Mouse (Mus musculus): Measurements from ENCODE around the gene Foxo3. TPM values are rescaled to one million over a fixed set of nuclear protein-coding genes. Genes with fewer than 3 reads are reported as not detected.

The Foxo3 gene
- total RNA-seq, 2 experiments from 2014 or later, result 78.4 to 83.4 TPM

- no peak for DNase-seq
- intact Hi-C loops (cut with DNase I), result no loop called here
Measured at GRCm38 (mm10) chr10:42261103-42261502, 15.5 kb downstream of the Foxo3 start.

GRCm38 (mm10) chr10:42260523-42260922 lies 16.0 kb downstream of the Foxo3 start:
- intact Hi-C loops (cut with DNase I), result no loop called here
- no peak for DNase-seq

GRCm38 (mm10) chr10:42259602-42260001 lies 17.0 kb downstream of the Foxo3 start:
- intact Hi-C loops (cut with DNase I), result no loop called here

GRCm38 (mm10) chr10:42257985-42258384 lies 18.6 kb downstream of the Foxo3 start:
- DNase-seq, result no peak
- intact Hi-C loops (cut with DNase I), result no loop called here

More at GRCm38 (mm10) chr10:42259602-42260001, 17.0 kb downstream of the Foxo3 start:
- DNase-seq, result no peak

GRCm38 (mm10) chr10:42254788-42255187 lies 21.8 kb downstream of the Foxo3 start:
- intact Hi-C loops (cut with DNase I), result no loop called here
- no peak for DNase-seq

- intact Hi-C loops (cut with DNase I), result loop anchor here (2.0 kb wide), 1 partner anchor 23 kb away; no protein-coding TSS in a partner anchor
- no peak for DNase-seq
Measured at GRCm38 (mm10) chr10:42251749-42252323, 24.7 kb downstream of the Foxo3 start.

GRCm38 (mm10) chr10:42251203-42251602 lies 25.4 kb downstream of the Foxo3 start:
- peak; percentile 75 to 81 for DNase-seq
- intact Hi-C loops (cut with DNase I), result loop anchor here (2.0 kb wide), 1 partner anchor 24 kb away; no protein-coding TSS in a partner anchor

- intact Hi-C loops (cut with DNase I), result loop anchor here (2.0 kb wide), 1 partner anchor 25 kb away; no protein-coding TSS in a partner anchor
- no peak for DNase-seq
Measured at GRCm38 (mm10) chr10:42249965-42250364, 26.6 kb downstream of the Foxo3 start.

- no peak for DNase-seq
- intact Hi-C loops (cut with DNase I), result no loop called here
Measured at GRCm38 (mm10) chr10:42248644-42249043, 27.9 kb downstream of the Foxo3 start.

- DNase-seq, result no peak
- intact Hi-C loops (cut with DNase I), result no loop called here
Measured at GRCm38 (mm10) chr10:42248156-42248555, 28.4 kb downstream of the Foxo3 start.

- peak; percentile 52 to 58 for DNase-seq
- intact Hi-C loops (cut with DNase I), result no loop called here
Measured at GRCm38 (mm10) chr10:42247125-42247816, 29.3 kb downstream of the Foxo3 start.

GRCm38 (mm10) chr10:42246483-42246882 lies 30.1 kb downstream of the Foxo3 start:
- intact Hi-C loops (cut with DNase I), result no loop called here

GRCm38 (mm10) chr10:42245636-42246035 lies 30.9 kb downstream of the Foxo3 start:
- intact Hi-C loops (cut with DNase I), result no loop called here

More at GRCm38 (mm10) chr10:42246483-42246882, 30.1 kb downstream of the Foxo3 start:
- no peak for DNase-seq

GRCm38 (mm10) chr10:42245256-42245601 lies 31.3 kb downstream of the Foxo3 start:
- intact Hi-C loops (cut with DNase I), result no loop called here
- DNase-seq, result no peak

More at GRCm38 (mm10) chr10:42245636-42246035, 30.9 kb downstream of the Foxo3 start:
- DNase-seq, result no peak

- intact Hi-C loops (cut with DNase I), result no loop called here
- peak in 1 of 2 experiments; percentile 39 for DNase-seq
Measured at GRCm38 (mm10) chr10:42244420-42245255, 31.9 kb downstream of the Foxo3 start.

GRCm38 (mm10) chr10:42243925-42244324 lies 32.6 kb downstream of the Foxo3 start:
- DNase-seq, result no peak
- intact Hi-C loops (cut with DNase I), result no loop called here

GRCm38 (mm10) chr10:42242484-42242883 lies 34.1 kb downstream of the Foxo3 start:
- intact Hi-C loops (cut with DNase I), result no loop called here

GRCm38 (mm10) chr10:42241775-42242174 lies 34.8 kb downstream of the Foxo3 start:
- intact Hi-C loops (cut with DNase I), result no loop called here
- no peak for DNase-seq

More at GRCm38 (mm10) chr10:42242484-42242883, 34.1 kb downstream of the Foxo3 start:
- no peak for DNase-seq

GRCm38 (mm10) chr10:42239810-42240111 lies 36.8 kb downstream of the Foxo3 start:
- DNase-seq, result no peak
- intact Hi-C loops (cut with DNase I), result no loop called here

- intact Hi-C loops (cut with DNase I), result no loop called here
- DNase-seq, result no peak
Measured at GRCm38 (mm10) chr10:42238923-42239809, 37.4 kb downstream of the Foxo3 start.
